Mouse (Mus musculus): Measurements from ENCODE around the gene Samhd1. TPM values are rescaled to one million over a fixed set of nuclear protein-coding genes. Genes with fewer than 3 reads are reported as not detected.

The Samhd1 gene
- polyA plus RNA-seq, 1 experiment from 2014 or later = 26.6 TPM

DNA sequence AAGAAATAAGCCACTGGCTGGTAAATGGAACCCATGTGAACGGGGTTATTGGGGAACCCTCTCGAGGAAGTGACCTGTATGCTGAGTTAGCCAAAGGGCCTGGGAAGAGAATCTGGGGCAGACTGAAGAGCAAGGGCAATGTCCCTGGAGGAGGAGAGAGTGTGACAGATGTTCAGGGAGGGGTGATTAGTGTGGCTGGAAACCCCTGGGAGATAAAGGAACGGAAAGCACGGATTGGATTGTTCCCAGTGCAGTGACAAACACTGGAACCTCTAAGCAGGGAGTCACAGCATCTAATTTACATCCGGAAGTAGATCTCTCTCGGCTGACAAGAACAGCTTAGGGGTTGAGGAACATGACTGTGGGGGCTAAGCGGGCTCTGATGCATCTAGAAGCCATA lies 53.1 kb downstream of the Samhd1 start:
- H3K4me1 ChIP-seq = peaks cover 52% of the 10 kb centered on the region
- 25% methylated on average over 7 of the region's 7 CpGs for WGBS
- no peak for DNase-seq (ENCODE audit: low spot score)
- no peak overlapping the region for H3K4me3 ChIP-seq
- no peaks in the 10 kb centered on the region for H3K9me3 ChIP-seq
- peaks cover 10% of the 10 kb centered on the region; the same call in 1 of the 2 replicates for H3K27me3 ChIP-seq (ENCODE audit: insufficient read depth, poor library complexity, severe bottlenecking)
- H3K36me3 ChIP-seq = 0 out of 2 replicates have a peak, but pooled peaks cover 3% of the 10 kb centered on the region
- no peak overlapping the region for H3K27ac ChIP-seq

DNA sequence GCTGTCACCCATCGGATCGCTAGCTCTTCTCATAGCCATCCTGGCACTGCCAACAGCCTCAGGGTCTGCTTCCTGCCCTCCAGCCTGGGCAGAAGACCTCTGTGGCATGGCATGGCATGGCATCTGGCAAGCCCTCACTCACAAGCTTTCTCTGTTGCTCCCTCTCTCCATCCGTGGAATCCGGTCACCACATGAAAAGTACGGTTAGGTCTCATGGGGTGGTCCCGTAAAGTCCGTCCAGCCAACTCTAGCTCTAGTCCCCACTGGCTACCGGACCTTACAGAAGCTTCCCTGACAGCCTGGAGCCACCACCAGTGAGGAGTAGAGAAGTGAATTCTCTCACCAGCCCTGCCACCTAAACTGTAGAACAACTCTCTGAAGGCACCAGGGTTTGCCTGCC lies 53.7 kb downstream of the Samhd1 start:
- Histone ChIP-seq H3K27me3 (ENCODE audit: insufficient read depth, poor library complexity, severe bottlenecking) (peaks cover 6% of the 10 kb centered on the region; the same call in 1 of the 2 replicates), H3K27ac (no peak overlapping the region), H3K4me1 (peaks cover 59% of the 10 kb centered on the region), H3K4me3 (no peak overlapping the region), H3K36me3 (peaks cover 3% of the 10 kb centered on the region; the same call in 1 of the 2 replicates), H3K9me3 (no peaks in the 10 kb centered on the region)
- no peak for DNase-seq (ENCODE audit: low spot score)
- 85% methylated on average over 8 of the region's 8 CpGs for WGBS

DNA sequence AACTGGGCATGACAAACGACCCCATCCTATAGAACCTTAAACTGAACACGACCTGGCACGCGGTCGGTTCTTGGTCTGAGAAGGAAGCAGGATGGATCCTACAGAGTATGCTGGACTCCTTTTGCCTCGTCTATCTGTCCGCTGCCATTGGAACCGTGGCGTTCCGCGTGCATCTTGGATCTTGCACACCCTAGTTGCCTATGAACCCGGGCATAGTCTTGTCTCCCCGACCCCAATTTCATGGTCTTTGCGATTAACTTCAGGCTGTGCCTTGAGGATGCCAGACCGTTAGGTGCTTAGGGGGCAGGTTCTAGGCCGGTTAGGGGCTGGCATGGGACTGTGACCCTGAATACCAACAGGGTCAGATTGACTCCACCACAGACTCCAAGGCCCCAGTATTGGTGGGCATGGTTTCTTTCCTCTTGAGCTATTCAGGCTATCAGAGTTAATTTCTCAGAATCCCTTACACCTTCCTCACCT lies 55.3 kb downstream of the Samhd1 start:
- WGBS = 14% methylated on average over 16 of the region's 16 CpGs
- DNase-seq (ENCODE audit: low spot score) = no peak
- Histone ChIP-seq H3K9me3 (no peaks in the 10 kb centered on the region), H3K36me3 (peaks cover 3% of the 10 kb centered on the region; the same call in 1 of the 2 replicates), H3K4me1 (peaks cover 69% of the 10 kb centered on the region), H3K4me3 (peak overlapping the region; percentile 96), H3K27ac (peak overlapping the region; percentile 95), H3K27me3 (ENCODE audit: insufficient read depth, poor library complexity, severe bottlenecking) (peaks cover 6% of the 10 kb centered on the region; the same call in 1 of the 2 replicates)

DNA sequence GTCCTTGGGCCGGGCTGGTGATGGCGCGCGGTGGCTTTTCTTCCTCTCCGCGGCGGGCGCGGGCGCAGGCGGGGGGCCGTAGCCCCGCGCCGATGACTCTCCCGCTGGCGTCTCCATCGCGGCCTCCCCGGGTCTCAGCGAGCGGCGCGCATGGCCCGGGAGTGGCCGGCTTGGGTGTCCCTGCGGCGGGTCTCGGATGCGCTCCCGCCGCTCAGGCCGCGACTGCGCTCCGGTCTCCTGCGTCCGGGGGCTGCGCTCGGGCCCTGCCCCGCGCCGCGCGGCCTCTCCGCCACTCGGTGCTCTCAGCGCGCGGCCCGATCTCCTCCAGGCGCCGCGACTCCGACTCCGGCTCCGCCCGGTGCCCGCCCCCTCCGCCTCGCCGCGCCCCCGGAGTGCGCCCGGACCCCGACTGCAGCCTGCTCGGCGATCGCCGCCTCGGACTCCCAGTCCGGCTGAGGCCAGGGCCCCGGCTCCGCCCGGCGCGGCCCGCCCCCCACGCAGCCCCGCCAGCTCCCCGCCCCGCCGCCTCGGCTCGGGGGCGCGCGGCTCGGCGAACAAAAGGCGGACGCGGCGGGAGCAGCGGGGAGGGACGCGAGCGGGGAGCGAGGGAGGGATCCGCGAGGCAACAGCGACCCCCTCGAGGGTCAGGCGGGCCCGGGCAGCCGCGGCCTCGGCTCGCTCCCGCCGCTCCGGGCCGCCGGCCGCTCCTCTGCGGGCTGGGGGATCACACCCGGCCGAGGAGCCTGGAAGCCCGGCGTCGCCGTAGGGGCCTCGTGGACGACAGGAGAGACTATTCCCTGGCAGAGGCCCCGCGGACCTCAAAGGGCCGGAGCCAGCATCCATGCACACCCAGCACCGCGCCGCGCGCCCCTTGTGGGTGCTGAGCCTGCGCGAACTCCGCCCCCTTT lies 56.0 kb downstream of the Samhd1 start, which contains the start of gene Soga1:
Gene Soga1 (minus strand): TSS at position 462 of the 908 bp plus-strand sequence.
- Histone ChIP-seq H3K4me3 (peak within 1 kb of the TSS; percentile 96), H3K36me3 (peaks cover 8% of the 10 kb centered on the region; the same call in 1 of the 2 replicates), H3K9me3 (no peaks in the 10 kb centered on the region), H3K27ac (peak within 1 kb of the TSS; percentile 95), H3K27me3 (ENCODE audit: insufficient read depth, poor library complexity, severe bottlenecking) (peaks cover 6% of the 10 kb centered on the region; the same call in 1 of the 2 replicates), H3K4me1 (peaks cover 74% of the 10 kb centered on the region)
- WGBS = under 1% methylated on average over 117 of the region's 136 CpGs
- peak; percentile 89 for DNase-seq (ENCODE audit: low spot score)

DNA sequence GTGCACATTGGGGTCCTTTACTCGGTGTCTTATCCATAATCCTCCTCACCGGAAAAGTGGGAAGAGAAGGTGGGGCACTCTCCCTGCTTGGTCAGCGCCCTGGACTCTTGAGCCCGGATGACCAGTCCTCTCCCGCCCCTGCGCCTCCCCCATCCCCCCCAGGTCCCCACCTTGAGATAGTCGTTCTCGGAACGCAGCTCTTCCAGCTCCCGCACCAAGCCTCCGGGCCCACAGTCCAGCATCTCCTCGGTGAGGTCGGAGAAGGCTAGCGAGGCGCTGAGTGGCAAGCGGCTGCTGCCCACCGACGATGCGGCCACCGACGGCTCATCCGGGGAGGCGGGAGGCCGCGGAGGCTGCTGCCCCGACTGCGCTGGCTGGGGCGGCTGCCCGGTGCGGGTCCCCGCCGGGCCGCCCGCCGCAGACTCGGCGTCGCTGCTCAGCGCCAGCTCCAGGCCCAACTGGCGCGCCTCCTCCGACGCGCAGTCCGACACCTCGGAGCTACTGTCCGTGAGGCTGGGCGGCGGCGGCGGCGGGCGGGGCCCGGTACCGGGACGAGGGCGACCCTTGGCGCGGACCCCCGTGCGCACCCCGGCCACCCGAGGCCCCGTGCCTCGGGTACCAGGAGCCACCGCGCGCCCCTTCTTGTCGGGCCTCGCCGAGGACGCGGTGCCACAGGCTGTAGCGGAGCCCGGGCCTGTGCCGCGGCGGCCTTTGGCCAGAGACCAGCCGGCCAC lies 56.8 kb downstream of the Samhd1 start:
- Histone ChIP-seq H3K9me3 (no peaks in the 10 kb centered on the region), H3K36me3 (peaks cover 14% of the 10 kb centered on the region), H3K4me3 (peak overlapping the region; percentile 96), H3K27ac (peak overlapping the region; percentile 95), H3K4me1 (peaks cover 82% of the 10 kb centered on the region), H3K27me3 (ENCODE audit: insufficient read depth, poor library complexity, severe bottlenecking) (peaks cover 6% of the 10 kb centered on the region; the same call in 1 of the 2 replicates)
- under 1% methylated on average over 78 of the region's 79 CpGs for WGBS
- DNase-seq (ENCODE audit: low spot score) = no peak

DNA sequence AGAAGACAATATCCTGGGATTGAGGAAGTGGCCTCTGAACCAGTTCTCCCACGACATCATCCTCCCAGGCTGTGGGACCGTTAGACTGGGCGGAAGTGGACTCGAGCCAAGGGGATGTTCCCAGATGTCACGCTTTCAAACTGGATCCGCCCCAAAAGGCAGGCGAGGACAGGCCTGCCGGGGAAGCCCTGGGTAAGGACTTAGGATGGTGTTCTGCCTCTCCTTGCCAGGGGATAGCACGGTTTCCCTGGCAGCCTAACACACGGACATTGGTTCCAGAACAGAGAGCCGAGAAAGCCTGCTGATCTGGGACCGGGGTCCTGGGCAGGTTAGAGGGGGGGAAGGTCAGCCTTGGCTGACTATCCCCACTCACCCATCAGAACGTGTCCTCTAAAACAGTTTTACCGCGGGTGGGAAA lies 57.4 kb downstream of the Samhd1 start:
- Histone ChIP-seq H3K27me3 (ENCODE audit: insufficient read depth, poor library complexity, severe bottlenecking) (peaks cover 6% of the 10 kb centered on the region; the same call in 1 of the 2 replicates), H3K4me3 (peak overlapping the region; percentile 96), H3K27ac (peak overlapping the region; percentile 95), H3K9me3 (no peaks in the 10 kb centered on the region), H3K36me3 (peaks cover 19% of the 10 kb centered on the region), H3K4me1 (peaks cover 85% of the 10 kb centered on the region)
- WGBS = 3% methylated on average over 15 of the region's 15 CpGs
- peak; percentile 82 for DNase-seq (ENCODE audit: low spot score)

DNA sequence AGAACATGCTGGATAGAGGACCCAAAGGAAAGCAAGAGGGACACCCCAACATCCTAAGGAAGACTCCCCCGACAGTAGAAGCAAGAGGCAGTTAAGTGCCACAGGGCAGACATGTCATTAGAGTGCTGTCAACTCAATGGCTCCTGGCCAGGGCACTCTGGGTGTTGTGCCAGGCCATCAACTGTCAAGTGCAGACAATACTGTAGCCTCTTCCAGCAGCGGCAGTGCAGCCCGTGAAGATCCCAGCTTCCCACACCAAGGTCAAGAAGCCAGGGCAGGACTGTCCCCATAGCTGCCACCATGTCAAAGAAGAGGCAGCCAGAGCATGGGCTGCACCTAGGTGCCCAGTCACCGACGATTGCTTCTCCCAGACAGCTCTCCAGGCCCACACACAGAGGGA lies 57.9 kb downstream of the Samhd1 start:
- H3K9me3 ChIP-seq = no peaks in the 10 kb centered on the region
- H3K27me3 ChIP-seq (ENCODE audit: insufficient read depth, poor library complexity, severe bottlenecking) = peaks cover 6% of the 10 kb centered on the region; the same call in 1 of the 2 replicates
- peaks cover 86% of the 10 kb centered on the region for H3K4me1 ChIP-seq
- no peak for DNase-seq (ENCODE audit: low spot score)
- peak overlapping the region; percentile 96 for H3K4me3 ChIP-seq
- WGBS = 31% methylated on average over 5 of the region's 5 CpGs
- H3K27ac ChIP-seq = peak overlapping the region; percentile 95
- H3K36me3 ChIP-seq = peaks cover 24% of the 10 kb centered on the region

DNA sequence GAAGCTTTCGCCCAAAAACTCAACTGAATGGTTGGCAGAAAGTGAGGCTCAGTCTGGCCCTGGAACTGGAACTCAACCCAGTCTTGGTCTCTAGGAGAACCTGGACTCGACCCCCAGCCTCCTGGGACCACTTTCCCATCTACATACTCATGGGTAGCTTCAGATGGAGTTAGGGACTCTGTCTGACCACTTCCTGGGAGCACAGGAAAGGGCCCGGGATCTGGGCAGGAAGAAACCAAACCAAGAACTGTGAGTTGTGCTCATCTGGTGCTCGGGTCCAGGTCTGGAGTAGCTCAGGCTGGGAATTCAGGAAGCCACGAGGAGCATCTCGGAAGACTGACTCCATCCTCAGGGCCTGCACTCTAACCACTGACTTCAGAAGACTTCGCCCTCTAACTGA lies 58.5 kb downstream of the Samhd1 start:
- H3K36me3 ChIP-seq = peaks cover 24% of the 10 kb centered on the region
- H3K4me1 ChIP-seq = peaks cover 88% of the 10 kb centered on the region
- no peaks in the 10 kb centered on the region for H3K9me3 ChIP-seq
- no peak for DNase-seq (ENCODE audit: low spot score)
- no peak overlapping the region for H3K27ac ChIP-seq
- WGBS = 75% methylated on average over 7 of the region's 7 CpGs
- H3K4me3 ChIP-seq = peak overlapping the region; percentile 96; the same call in 1 of the 2 replicates
- H3K27me3 ChIP-seq (ENCODE audit: insufficient read depth, poor library complexity, severe bottlenecking) = peaks cover 6% of the 10 kb centered on the region; the same call in 1 of the 2 replicates

DNA sequence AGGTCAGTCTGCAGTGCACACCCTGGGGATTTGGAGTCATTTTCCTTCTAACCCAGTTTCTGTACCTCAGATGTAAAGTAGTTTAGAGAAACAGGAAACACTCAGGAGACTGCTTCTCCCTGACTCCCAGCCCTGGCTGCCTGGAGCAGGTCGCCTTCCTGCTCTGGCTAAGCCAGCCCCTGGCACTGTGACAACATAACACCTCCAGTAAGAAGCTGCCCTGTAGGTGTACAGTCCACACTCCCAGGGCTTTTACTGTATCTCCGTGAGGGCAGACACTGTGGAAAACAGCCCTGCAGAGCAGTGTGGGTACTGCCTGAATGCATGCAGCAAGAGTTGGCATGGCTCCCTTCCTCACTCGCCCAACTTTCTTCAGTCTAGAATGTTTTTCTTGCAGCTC lies 59.4 kb downstream of the Samhd1 start:
- Histone ChIP-seq H3K9me3 (no peaks in the 10 kb centered on the region), H3K27me3 (ENCODE audit: insufficient read depth, poor library complexity, severe bottlenecking) (peaks cover 5% of the 10 kb centered on the region; the same call in 1 of the 2 replicates), H3K27ac (0 out of 2 replicates have a peak overlapping the region, but pooled peaks have one; percentile 3), H3K36me3 (peaks cover 24% of the 10 kb centered on the region), H3K4me3 (peak overlapping the region; percentile 1; the same call in 1 of the 2 replicates), H3K4me1 (peaks cover 94% of the 10 kb centered on the region)
- DNase-seq (ENCODE audit: low spot score) = no peak
- 54% methylated on average over 3 of the region's 3 CpGs for whole genome bisulfite sequencing

DNA sequence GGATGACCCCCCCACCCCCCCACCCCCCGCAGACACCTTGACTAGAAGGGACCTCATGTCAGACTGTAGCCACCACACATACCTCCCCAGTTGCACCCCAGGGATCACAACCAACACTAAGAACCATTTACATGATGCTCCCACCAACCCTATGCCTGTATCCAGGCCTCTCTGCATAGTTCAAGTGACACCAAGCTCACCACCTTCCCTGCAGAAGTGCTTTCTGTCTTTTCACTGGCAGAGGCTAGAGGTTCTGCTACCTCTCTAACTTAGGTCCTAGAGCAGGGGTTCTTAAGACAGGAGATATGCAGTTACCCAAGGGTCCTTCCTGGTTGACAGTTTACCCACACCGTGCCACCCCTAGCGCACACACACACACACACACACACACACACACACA lies 59.8 kb downstream of the Samhd1 start:
- Histone ChIP-seq H3K36me3 (peaks cover 24% of the 10 kb centered on the region), H3K9me3 (no peaks in the 10 kb centered on the region), H3K27ac (0 out of 2 replicates have a peak overlapping the region, but pooled peaks have one; percentile 7), H3K27me3 (ENCODE audit: insufficient read depth, poor library complexity, severe bottlenecking) (peaks cover under 1% of the 10 kb centered on the region; the same call in 1 of the 2 replicates), H3K4me1 (peaks cover 99% of the 10 kb centered on the region), H3K4me3 (peak overlapping the region; percentile 1; the same call in 1 of the 2 replicates)
- no peak for DNase-seq (ENCODE audit: low spot score)
- WGBS = 80% methylated on average over 3 of the region's 3 CpGs

DNA sequence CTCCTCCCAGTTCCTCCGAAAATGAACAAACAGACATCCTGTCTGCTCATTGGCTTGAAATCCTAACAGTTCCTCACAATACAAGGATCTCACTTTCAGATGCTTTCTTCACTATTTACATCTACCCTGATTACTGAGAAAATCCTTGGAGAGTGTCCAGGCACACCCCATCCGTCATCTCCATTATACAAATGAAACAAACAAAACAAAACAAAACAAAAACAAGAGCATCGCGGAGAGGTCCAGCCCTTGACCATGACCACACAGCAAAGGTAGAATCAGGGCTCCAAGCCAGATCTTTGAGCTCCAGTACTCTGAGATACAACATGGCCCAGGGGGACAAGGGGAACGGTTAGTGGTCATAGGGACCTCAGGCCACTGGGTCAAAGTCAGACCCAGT lies 60.3 kb downstream of the Samhd1 start:
- H3K9me3 ChIP-seq = no peaks in the 10 kb centered on the region
- H3K27me3 ChIP-seq (ENCODE audit: insufficient read depth, poor library complexity, severe bottlenecking) = no peaks in the 10 kb centered on the region
- H3K27ac ChIP-seq = 0 out of 2 replicates have a peak overlapping the region, but pooled peaks have one; percentile 7
- DNase-seq (ENCODE audit: low spot score) = no peak
- peaks cover 24% of the 10 kb centered on the region for H3K36me3 ChIP-seq
- peak overlapping the region; percentile 1; the same call in 1 of the 2 replicates for H3K4me3 ChIP-seq
- H3K4me1 ChIP-seq = peaks cover 99% of the 10 kb centered on the region
- 79% methylated on average over 5 of the region's 5 CpGs for WGBS

DNA sequence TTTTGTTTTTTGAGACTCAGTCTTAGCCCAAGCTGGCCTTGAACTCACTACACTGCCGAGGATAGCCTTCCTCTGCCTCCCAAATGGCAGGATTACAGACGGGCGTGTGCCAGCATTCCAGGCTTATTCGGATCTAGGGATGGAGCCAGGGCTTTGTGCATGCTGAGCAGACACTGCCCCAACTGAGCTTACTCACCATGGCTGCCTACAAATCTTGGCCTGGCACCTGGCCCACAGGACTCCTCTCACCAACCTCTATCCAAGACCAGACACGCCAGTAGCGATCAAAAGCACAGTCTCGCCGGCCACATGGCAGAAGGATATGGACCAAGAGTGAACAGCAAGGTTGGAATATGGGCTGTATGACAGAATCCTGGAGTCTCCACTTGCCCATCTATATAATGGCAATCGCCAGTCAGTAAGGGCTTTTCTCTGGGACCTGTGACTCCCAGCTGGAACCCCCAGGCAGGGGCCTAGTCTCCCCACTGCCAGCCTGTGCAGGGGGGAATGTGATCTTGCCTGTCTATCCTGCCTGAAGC lies 60.8 kb downstream of the Samhd1 start:
- Histone ChIP-seq H3K27ac (peak overlapping the region; percentile 10; the same call in 1 of the 2 replicates), H3K4me1 (peaks cover 99% of the 10 kb centered on the region), H3K9me3 (no peaks in the 10 kb centered on the region), H3K36me3 (peaks cover 24% of the 10 kb centered on the region), H3K27me3 (ENCODE audit: insufficient read depth, poor library complexity, severe bottlenecking) (no peaks in the 10 kb centered on the region), H3K4me3 (no peak overlapping the region)
- 80% methylated on average over 9 of the region's 9 CpGs for WGBS
- no peak for DNase-seq (ENCODE audit: low spot score)

Data from heart, embryonic 10.5 days (tissue).